Mouse (Mus musculus): ENCODE measurements around the gene Gsk3b.

DNA sequence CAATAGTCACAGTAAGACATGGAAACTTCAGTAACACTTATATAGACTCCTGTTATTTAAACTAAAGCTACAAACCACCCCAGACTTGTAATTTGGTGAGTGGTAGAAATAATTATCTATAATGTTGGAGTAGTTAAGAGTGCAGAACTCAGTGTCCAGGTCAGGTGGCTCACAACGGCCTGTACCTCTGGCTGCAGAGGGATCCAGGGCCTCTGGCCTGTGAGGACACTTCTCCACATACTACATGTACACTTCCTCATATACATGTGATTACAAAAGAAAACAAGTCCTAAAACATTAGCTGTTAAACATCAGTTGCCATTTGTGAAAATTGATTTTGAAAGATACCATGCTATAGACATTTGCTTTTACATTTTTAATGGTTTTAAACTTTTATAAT, 29.9 kb downstream of the Gsk3b start:
- no peak for TF ChIP-seq POLR2A (IDR thresholded peaks at IDR 0.05; ENCODE audit: low read depth, low read length)
- TF ChIP-seq CTCF (IDR thresholded peaks at IDR 0.05; ENCODE audit: extremely low read depth, insufficient read depth, insufficient read length, insufficient replicate concordance): no peak

Data from spleen, adult 2 months (tissue).